Mouse (Mus musculus) myocyte (in vitro differentiated cells): ENCODE results near the gene Srcap. TPM values are rescaled to one million over a fixed set of nuclear protein-coding genes. Genes with fewer than 3 reads are reported as not detected.
A peak's percentile ranks its signal among the peaks of the same experiment; 100 is the strongest.

ENCODE experiments used
- H3K27me3 ChIP-seq: one replicate; pipeline ENCODE4 v1.6.1; 2011; ENCODE audit not compliant: control insufficient read depth, insufficient read depth, insufficient read length
- H3K36me3 ChIP-seq: one replicate; pipeline ENCODE4 v1.6.1; 2011; ENCODE audit not compliant: control insufficient read depth, insufficient read depth
- H3K4me2 ChIP-seq: one replicate; pipeline ENCODE4 v1.6.1; 2011; ENCODE audit warnings: low read depth, control low read depth
- H3K4me3 ChIP-seq: one replicate; pipeline ENCODE4 v1.5.1; 2011; ENCODE audit warnings: mild to moderate bottlenecking, control low read depth, moderate library complexity
- H3K79me2 ChIP-seq: one replicate; pipeline ENCODE4 v1.6.1; 2011; ENCODE audit not compliant: control insufficient read depth, insufficient read depth
- H3ac ChIP-seq: one replicate; pipeline ENCODE4 v1.6.1; 2011; ENCODE audit not compliant: control insufficient read depth, insufficient read length
- CEBPB ChIP-seq: IDR thresholded peaks from 2 replicates; pipeline ENCODE4 v1.6.1; 2011; ENCODE audit warnings: mild to moderate bottlenecking, moderate library complexity; ENCODE audit not compliant: poor library complexity, insufficient read depth, severe bottlenecking
- E2F4 ChIP-seq: IDR thresholded peaks from one replicate; pipeline ENCODE4 v1.6.1; 2011; ENCODE audit warnings: mild to moderate bottlenecking, control low read depth, moderate library complexity; ENCODE audit not compliant: insufficient read depth
- MAX ChIP-seq: IDR thresholded peaks from one replicate; pipeline ENCODE4 v1.6.1; 2011; ENCODE audit warnings: low read depth, mild to moderate bottlenecking, control low read depth
- MYOD1 ChIP-seq, 3 experiments: IDR thresholded peaks; one replicate each; pipeline ENCODE4 v1.6.1; 2011; ENCODE audit warnings: control low read depth in 2 of 3, low read depth in 2 of 3, mild to moderate bottlenecking in 2 of 3, moderate library complexity in 1 of 3; ENCODE audit not compliant: insufficient read length in 2 of 3, control insufficient read depth in 1 of 3
- MYOG ChIP-seq, 3 experiments: IDR thresholded peaks; one replicate each; pipeline ENCODE4 v1.6.1; 2011; ENCODE audit warnings: control low read depth in 2 of 3, low read depth in 2 of 3, mild to moderate bottlenecking in 2 of 3; ENCODE audit not compliant: insufficient read length in 2 of 3, control insufficient read depth in 1 of 3, insufficient read depth in 1 of 3
- POLR2A ChIP-seq: IDR thresholded peaks from one replicate; pipeline ENCODE4 v1.6.1; 2011; ENCODE audit warnings: low read depth, mild to moderate bottlenecking, control low read depth, moderate library complexity; ENCODE audit not compliant: insufficient read length
- POLR2AphosphoS2 ChIP-seq: IDR thresholded peaks from one replicate; pipeline ENCODE4 v1.6.1; 2011; ENCODE audit warnings: low read depth, control low read depth; ENCODE audit not compliant: insufficient read length
- REST ChIP-seq: IDR thresholded peaks from one replicate; pipeline ENCODE4 v1.6.1; 2011; ENCODE audit warnings: mild to moderate bottlenecking, control low read depth, moderate library complexity; ENCODE audit not compliant: insufficient read depth, insufficient read length
- SRF ChIP-seq: IDR thresholded peaks from one replicate; pipeline ENCODE4 v1.6.1; 2011; ENCODE audit warnings: low read depth; ENCODE audit not compliant: control insufficient read depth, insufficient read length
- TCF12 ChIP-seq: IDR thresholded peaks from one replicate; pipeline ENCODE4 v1.6.1; 2011; ENCODE audit warnings: mild to moderate bottlenecking, control low read depth; ENCODE audit not compliant: poor library complexity, insufficient read depth, severe bottlenecking
- TCF3 ChIP-seq: IDR thresholded peaks from one replicate; pipeline ENCODE4 v1.6.1; 2011; ENCODE audit warnings: low read depth, control low read depth; ENCODE audit not compliant: insufficient read length
- USF1 ChIP-seq: IDR thresholded peaks from one replicate; pipeline ENCODE4 v1.6.1; 2011; ENCODE audit warnings: low read depth, mild to moderate bottlenecking, control low read depth, moderate library complexity
- polyA plus RNA-seq: library from polyadenylated mRNA; unstranded; fragments of >200 nt; fragmentation: generic; extraction: Trizol; gene quantifications from one replicate; pipeline ENCODE4 v1.2.1, GENCODE M21; 2012; ENCODE audit warnings: missing spikeins

Gene Srcap
- polyA plus RNA-seq, 1 experiment = 18.1 TPM

GRCm38 (mm10) chr7:127511241-127511640 lies 542 bp upstream of the Srcap start:
- Histone ChIP-seq H3K79me2 (peaks cover 29% of the 10 kb centered on the region), H3K4me3 (peak overlapping the region; percentile 70), H3K4me2 (peak overlapping the region; percentile 99), H3ac (peak overlapping the region; percentile 91), H3K36me3 (peaks cover 8% of the 10 kb centered on the region), H3K27me3 (no peaks in the 10 kb centered on the region)
- TF ChIP-seq E2F4 (no peak), SRF (no peak), POLR2AphosphoS2 (no peak), TCF3 (no peak), TCF12 (no peak), REST (no peak), MYOD1 (IDR thresholded peaks at IDR 0.05; ENCODE audit: control insufficient read depth in 1 of 3, insufficient read length in 2 of 3, low read depth in 2 of 3) (no peak), POLR2A (no peak), USF1 (no peak), MAX (no peak), CEBPB (no peak)

GRCm38 (mm10) chr7:127512231-127513015 lies 640 bp downstream of the Srcap start:
- no peaks in the 10 kb centered on the region for H3K27me3 ChIP-seq
- peak overlapping the region; percentile 91 for H3ac ChIP-seq
- peaks cover 37% of the 10 kb centered on the region for H3K79me2 ChIP-seq
- peaks cover 20% of the 10 kb centered on the region for H3K36me3 ChIP-seq
- TF ChIP-seq USF1 (no peak), CEBPB (no peak), SRF (no peak), MAX (no peak), TCF12 (no peak), REST (no peak), POLR2A (peak; percentile 53), MYOD1 (IDR thresholded peaks at IDR 0.05; ENCODE audit: control insufficient read depth in 1 of 3, insufficient read length in 2 of 3, low read depth in 2 of 3) (peak in 2 of 3 experiments; percentile 4 to 68), POLR2AphosphoS2 (peak; percentile 58), TCF3 (no peak), MYOG (IDR thresholded peaks at IDR 0.05; ENCODE audit: control insufficient read depth in 1 of 3, insufficient read depth in 1 of 3, insufficient read length in 2 of 3, low read depth in 2 of 3) (peak in 2 of 3 experiments; percentile 14 to 45), E2F4 (peak; percentile 9)
- H3K4me3 ChIP-seq = peak overlapping the region; percentile 70
- H3K4me2 ChIP-seq = peak overlapping the region; percentile 18

- peak overlapping the region; percentile 91 for H3ac ChIP-seq
- no peaks in the 10 kb centered on the region for H3K27me3 ChIP-seq
- no peak for TF ChIP-seq CEBPB
- H3K36me3 ChIP-seq = peaks cover 20% of the 10 kb centered on the region
- peak overlapping the region; percentile 61 for H3K4me2 ChIP-seq
- peak overlapping the region; percentile 70 for H3K4me3 ChIP-seq
- H3K79me2 ChIP-seq = peaks cover 41% of the 10 kb centered on the region
Observed at GRCm38 (mm10) chr7:127513016-127513390, 1.2 kb downstream of the Srcap start.

- Histone ChIP-seq H3K4me3 (peak overlapping the region; percentile 70), H3ac (no peak overlapping the region), H3K36me3 (peaks cover 20% of the 10 kb centered on the region), H3K27me3 (no peaks in the 10 kb centered on the region), H3K4me2 (peak overlapping the region; percentile 61), H3K79me2 (peaks cover 42% of the 10 kb centered on the region)
- no peak for TF ChIP-seq USF1
- no peak for TF ChIP-seq POLR2A
- TF ChIP-seq SRF = no peak
- TF ChIP-seq POLR2AphosphoS2 = no peak
- TF ChIP-seq E2F4 = no peak
- TF ChIP-seq CEBPB = no peak
- TF ChIP-seq REST = no peak
- no peak for TF ChIP-seq TCF3
- no peak for TF ChIP-seq MYOG (IDR thresholded peaks at IDR 0.05; ENCODE audit: control insufficient read depth in 1 of 3, insufficient read depth in 1 of 3, insufficient read length in 2 of 3, low read depth in 2 of 3)
- TF ChIP-seq MYOD1 (IDR thresholded peaks at IDR 0.05; ENCODE audit: control insufficient read depth in 1 of 3, insufficient read length in 2 of 3, low read depth in 2 of 3) = no peak
Observed at GRCm38 (mm10) chr7:127513781-127514180, 2.0 kb downstream of the Srcap start.

- H3K79me2 ChIP-seq = peaks cover 45% of the 10 kb centered on the region
- peaks cover 20% of the 10 kb centered on the region for H3K36me3 ChIP-seq
- no peak overlapping the region for H3ac ChIP-seq
- no peak overlapping the region for H3K4me3 ChIP-seq
- TF ChIP-seq TCF12 = no peak
- TF ChIP-seq E2F4 = no peak
- TF ChIP-seq POLR2AphosphoS2 = no peak
- TF ChIP-seq MYOG (IDR thresholded peaks at IDR 0.05; ENCODE audit: control insufficient read depth in 1 of 3, insufficient read depth in 1 of 3, insufficient read length in 2 of 3, low read depth in 2 of 3) = no peak
- no peak for TF ChIP-seq POLR2A
- H3K4me2 ChIP-seq = no peak overlapping the region
- H3K27me3 ChIP-seq = no peaks in the 10 kb centered on the region
Observed at GRCm38 (mm10) chr7:127515846-127516245, 4.1 kb downstream of the Srcap start.
